Mouse (Mus musculus) liver, adult 2 months (tissue): ENCODE measurements at regions not wholly inside any gene's neighbourhood (a gene's known extent, or its start where the extent isn't known, plus 50 kb on each side); places are given as distances from the start of the nearest gene placed in this dataset.

Experiments
- CTCF ChIP-seq: fragments of 200-500 bp; IDR thresholded peaks from 2 replicates; pipeline ENCODE4 v1.5.1; 2011; ENCODE audit warnings: low read depth, low read length, control low read depth
- POLR2A ChIP-seq: fragments of 200-500 bp; IDR thresholded peaks from 2 replicates; pipeline ENCODE4 v1.6.1; 2011; ENCODE audit warnings: low read length, control low read depth; ENCODE audit not compliant: insufficient read depth; ENCODE audit errors: extremely low read depth

DNA sequence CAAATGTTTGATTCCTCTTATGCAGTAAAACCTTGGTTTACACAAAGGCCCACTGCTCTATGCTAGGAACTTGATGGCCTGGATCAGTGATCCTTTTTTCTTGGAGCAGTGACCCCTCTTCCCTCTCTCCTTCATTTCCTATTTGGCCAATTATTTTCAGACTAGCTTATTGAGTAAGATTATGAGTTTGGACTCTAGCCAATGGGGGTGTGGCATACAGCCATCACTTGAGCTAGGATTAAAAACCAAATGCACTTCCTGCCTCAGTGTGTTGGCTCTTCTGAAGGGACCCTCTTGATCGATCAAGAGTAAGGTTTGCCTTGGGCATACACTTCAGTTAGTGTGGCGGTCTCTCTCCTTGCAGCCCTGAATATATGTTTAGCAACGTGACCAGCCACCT lies 1172.6 kb upstream of the Gulo start:
- no peak for TF ChIP-seq CTCF
- no peak for TF ChIP-seq POLR2A
